In genomic region chr17:50050456-50050855, GRCm38 (mm10) we compare ENCODE assay signal across 27 mouse cellular contexts.
DNase-seq lines count a peak whose midpoint lies in the region; ATAC-seq and TF ChIP-seq lines count a peak whose summit lies in the region.
"Had no signal": no experiment of that assay in that cellular context is flagged by ENCODE, and none has a peak within 500 bp of the region (broad histone marks: within the 10 kb centered on the region; RNA-seq: fewer than 3 reads in every experiment).

No protein-coding gene starts in this region.

- H3K4me3 ChIP-seq in layer of hippocampus, adult 2 months: no peak overlapping the region
- H3K4me3 ChIP-seq in CH12.LX (replicated peaks in 1 of 3; ENCODE audit: low read depth in 2 of 3, low read length in 2 of 3, poor library complexity in 1 of 3): peak overlapping the region in 1 of 3 experiments; percentile 4
- H3K4me3 ChIP-seq in macrophage (ENCODE audit: inconsistent target): no peak overlapping the region
- H3K4me3 ChIP-seq in midbrain, embryonic 14.5 days (replicated peaks; ENCODE audit: low read depth, low read length): no peak overlapping the region
- H3K4me3 ChIP-seq: embryonic facial prominence, embryonic 13.5 days; erythroblast, embryonic 14.5 days; hindbrain, embryonic 13.5 days; left cerebral cortex, adult 2 months; limb, embryonic 15.5 days; liver, embryonic 15.5 days; midbrain, embryonic 13.5 days; myocyte; neural tube, embryonic 13.5 days had no signal

- H3K27ac ChIP-seq in layer of hippocampus, adult 2 months: peak overlapping the region; percentile 41; the same call in 1 of the 2 replicates
- H3K27ac ChIP-seq in CH12.LX (ENCODE audit: insufficient read depth, low read depth): peak overlapping the region; percentile 29
- 0 out of 2 replicates have a peak overlapping the region, but pooled peaks have one; percentile 14 for H3K27ac ChIP-seq in macrophage
- H3K27ac ChIP-seq in midbrain, embryonic 14.5 days (replicated peaks; ENCODE audit: low read depth, low read length): no peak overlapping the region
- H3K27ac ChIP-seq: hindbrain, embryonic 13.5 days; left cerebral cortex, adult 2 months; limb, embryonic 15.5 days; liver, embryonic 15.5 days; midbrain, embryonic 13.5 days; neural tube, embryonic 13.5 days; stomach, postnatal 0 days had no signal

- no peak for DNase-seq in layer of hippocampus, adult 2 months (ENCODE audit: low spot score in 2 of 2)
- DNase-seq in layer of hippocampus, postnatal 10 days (ENCODE audit: low spot score in 2 of 2): no peak
- peak; percentile 80 for DNase-seq in CH12.LX (ENCODE audit: extremely low read depth)
- DNase-seq in right cerebral cortex, adult 18-20 months: no peak
- DNase-seq in urinary bladder, postnatal 10 days (ENCODE audit: low spot score): no peak
- DNase-seq in midbrain, embryonic 14.5 days: no peak
- DNase-seq: adrenal gland, postnatal 36 days; cerebellum, adult 18-20 months; cerebellum, postnatal 14 days; gastrocnemius, postnatal 14 days; heart, postnatal 36 days; kidney, adult 11 months; kidney, postnatal 4 days; left cerebral cortex, postnatal 4 days; right cerebral cortex, postnatal 4 days had no signal

- TF ChIP-seq CTCF in layer of hippocampus, adult 2 months (conservative IDR thresholded peaks at IDR 0.05): no peak
- TF ChIP-seq CTCF in CH12.LX (conservative IDR thresholded peaks at IDR 0.05 in 1 of 2, IDR thresholded peaks at IDR 0.05 in 1 of 2; ENCODE audit: low read depth in 2 of 2, low read length in 2 of 2): no peak

- TF ChIP-seq POLR2A in CH12.LX (IDR thresholded peaks at IDR 0.05; ENCODE audit: low read depth, low read length): no peak

- no peaks in the 10 kb centered on the region for H3K9me3 ChIP-seq in CH12.LX (replicated peaks; ENCODE audit: low read length)
- no peaks in the 10 kb centered on the region for H3K9me3 ChIP-seq in midbrain, embryonic 14.5 days (ENCODE audit: control insufficient read depth, low read length)
- H3K9me3 ChIP-seq: embryonic facial prominence, embryonic 13.5 days; hindbrain, embryonic 13.5 days; limb, embryonic 15.5 days; liver, embryonic 15.5 days; midbrain, embryonic 13.5 days; neural tube, embryonic 13.5 days had no signal

- 9% methylated on average over 9 of the region's 9 CpGs for WGBS in macrophage (ENCODE audit: missing documents)
- WGBS in midbrain, embryonic 14.5 days: 88% methylated on average over 9 of the region's 9 CpGs

- peak; percentile 96 for TF ChIP-seq EP300 in CH12.LX (IDR thresholded peaks at IDR 0.05; ENCODE audit: low read length)

- peaks cover 45 to 64% of the 10 kb centered on the region in 2 experiments for H3K4me1 ChIP-seq in CH12.LX (ENCODE audit: control insufficient read depth in 1 of 2, insufficient read depth in 2 of 2)
- H3K4me1 ChIP-seq in midbrain, embryonic 14.5 days (ENCODE audit: control insufficient read depth, insufficient read depth, low read length): no peaks in the 10 kb centered on the region

- no peak overlapping the region for H3K4me2 ChIP-seq in CH12.LX (ENCODE audit: insufficient read depth, low read depth, poor library complexity, severe bottlenecking)
- H3K4me2 ChIP-seq in midbrain, embryonic 14.5 days (ENCODE audit: low read length): no peak overlapping the region
- H3K4me2 ChIP-seq: embryonic facial prominence, embryonic 13.5 days; hindbrain, embryonic 13.5 days; limb, embryonic 15.5 days; liver, embryonic 15.5 days; midbrain, embryonic 13.5 days; neural tube, embryonic 13.5 days had no signal

- no peaks in the 10 kb centered on the region for H3K27me3 ChIP-seq in CH12.LX (replicated peaks)
- H3K27me3 ChIP-seq in midbrain, embryonic 14.5 days (ENCODE audit: control insufficient read depth, insufficient read depth, low read length): no peaks in the 10 kb centered on the region
- H3K27me3 ChIP-seq: embryonic facial prominence, embryonic 13.5 days; hindbrain, embryonic 13.5 days; limb, embryonic 15.5 days; midbrain, embryonic 13.5 days; neural tube, embryonic 13.5 days had no signal

- TF ChIP-seq RAD21 in CH12.LX (IDR thresholded peaks at IDR 0.05; ENCODE audit: low read depth, low read length): no peak; the same call in 1 of the 2 replicates

- dilution Hi-C loops in CH12.LX (cut with MboI; ENCODE audit: extremely low pct_ligation_motif_present, extremely low pct_unique_long_range_greater_than_20kb, low sequenced_read_pairs): no loop called here

- H3K36me3 ChIP-seq in CH12.LX (replicated peaks in 1 of 2; ENCODE audit: control insufficient read depth in 1 of 2, insufficient read depth in 1 of 2, low read length in 1 of 2): peaks cover 29 to 65% of the 10 kb centered on the region in 2 experiments
- peaks cover 57% of the 10 kb centered on the region for H3K36me3 ChIP-seq in macrophage (ENCODE audit: inconsistent target)
- no peaks in the 10 kb centered on the region for H3K36me3 ChIP-seq in midbrain, embryonic 14.5 days (ENCODE audit: control insufficient read depth, insufficient read depth, low read length)
- H3K36me3 ChIP-seq: embryonic facial prominence, embryonic 13.5 days; hindbrain, embryonic 13.5 days; liver, embryonic 15.5 days; midbrain, embryonic 13.5 days; neural tube, embryonic 13.5 days had no signal

- H3K79me2 ChIP-seq in CH12.LX (replicated peaks; ENCODE audit: control insufficient read depth, extremely low read depth, insufficient read depth, poor library complexity, severe bottlenecking) (no peaks in the 10 kb centered on the region), macrophage (ENCODE audit: inconsistent target) (no peaks in the 10 kb centered on the region)

- no peak overlapping the region for H3K9ac ChIP-seq in CH12.LX (ENCODE audit: insufficient read depth, low read depth)
- no peak overlapping the region for H3K9ac ChIP-seq in midbrain, embryonic 14.5 days (replicated peaks; ENCODE audit: low read length)
- H3K9ac ChIP-seq: hindbrain, embryonic 13.5 days; limb, embryonic 15.5 days; liver, embryonic 15.5 days; midbrain, embryonic 13.5 days; neural tube, embryonic 13.5 days had no signal

- in situ Hi-C loops in CH12.LX (cut with MboI; ENCODE audit: low pct_ligation_motif_present, low pct_unique_long_range_greater_than_20kb, low sequenced_read_pairs): no loop called here

- no peak for ATAC-seq in midbrain, embryonic 14.5 days (ENCODE audit: low FRiP score, low TSS enrichment)
- ATAC-seq: forebrain, embryonic 14.5 days; midbrain, embryonic 13.5 days had no signal

TF ChIP-seq in CH12.LX, 34 proteins besides CTCF, POLR2A, EP300 and RAD21 (continues in another document):
- TF ChIP-seq ELF1 (IDR thresholded peaks at IDR 0.05; ENCODE audit: low read depth, low read length) (no peak), MEF2A (IDR thresholded peaks at IDR 0.05; ENCODE audit: borderline replicate concordance, low read depth, low read length) (peak; percentile 41; the same call in 1 of the 2 replicates), GABPA (IDR thresholded peaks at IDR 0.05; ENCODE audit: insufficient replicate concordance, low read depth, low read length) (no peak), ETS1 (conservative IDR thresholded peaks at IDR 0.05; ENCODE audit: low read depth, low read length) (peak; percentile 48), KAT2A (IDR thresholded peaks at IDR 0.05; ENCODE audit: insufficient replicate concordance, low read length) (no peak), POLR2AphosphoS2 (IDR thresholded peaks at IDR 0.05; ENCODE audit: low read depth, low read length) (no peak), CHD2 (IDR thresholded peaks at IDR 0.05; ENCODE audit: low read length) (peak; percentile 65; the same call in 1 of the 2 replicates), MAFK (IDR thresholded peaks at IDR 0.05; ENCODE audit: insufficient replicate concordance, low read length) (peak; percentile 31; the same call in 1 of the 2 replicates), CHD1 (IDR thresholded peaks at IDR 0.05; ENCODE audit: low read depth, low read length) (no peak), MAZ (IDR thresholded peaks at IDR 0.05; ENCODE audit: low read depth, low read length) (peak; percentile 33; the same call in 1 of the 2 replicates), TCF12 (IDR thresholded peaks at IDR 0.05; ENCODE audit: low read depth, low read length) (peak; percentile 77; the same call in 1 of the 2 replicates), SIN3A (IDR thresholded peaks at IDR 0.05; ENCODE audit: low read length) (no peak; the same call in 1 of the 2 replicates), MYC (IDR thresholded peaks at IDR 0.05; ENCODE audit: low read depth, low read length) (peak; percentile 65), ZC3H11A (IDR thresholded peaks at IDR 0.05; ENCODE audit: low read depth, low read length) (no peak), MAX (IDR thresholded peaks at IDR 0.05; ENCODE audit: low read length) (peak; percentile 38; the same call in 1 of the 2 replicates), E2F4 (IDR thresholded peaks at IDR 0.05; ENCODE audit: insufficient replicate concordance, low read depth, low read length) (0 out of 2 replicates have a peak, but pooled peaks have one; percentile 41), USF2 (conservative IDR thresholded peaks at IDR 0.05; ENCODE audit: low read depth, low read length) (no peak), MXI1 (IDR thresholded peaks at IDR 0.05; ENCODE audit: low read depth, low read length) (no peak), PAX5 (IDR thresholded peaks at IDR 0.05; ENCODE audit: low read length) (no peak), NELFE (IDR thresholded peaks at IDR 0.05; ENCODE audit: low read depth, low read length) (no peak), RCOR1 (conservative IDR thresholded peaks at IDR 0.05; ENCODE audit: low read depth, low read length) (0 out of 2 replicates have a peak, but pooled peaks have one; percentile 66), NRF1 (IDR thresholded peaks at IDR 0.05; ENCODE audit: low read depth, low read length) (no peak), JUN (IDR thresholded peaks at IDR 0.05; ENCODE audit: insufficient read depth, low read depth, low read length) (no peak; the same call in 1 of the 2 replicates), TBP (conservative IDR thresholded peaks at IDR 0.05; ENCODE audit: low read depth, low read length) (no peak), ZMIZ1 (IDR thresholded peaks at IDR 0.05; ENCODE audit: low read depth, low read length) (no peak), HCFC1 (IDR thresholded peaks at IDR 0.05; ENCODE audit: low read depth, low read length) (no peak), BHLHE40 (IDR thresholded peaks at IDR 0.05; ENCODE audit: low read depth, low read length) (peak; percentile 82), IRF4 (IDR thresholded peaks at IDR 0.05; ENCODE audit: low read depth, low read length) (peak; percentile 90), JUND (conservative IDR thresholded peaks at IDR 0.05; ENCODE audit: low read depth, low read length) (no peak), USF1 (IDR thresholded peaks at IDR 0.05; ENCODE audit: low read depth, low read length) (no peak), ZKSCAN1 (IDR thresholded peaks at IDR 0.05; ENCODE audit: borderline replicate concordance, low read depth, low read length) (no peak), ZNF384 (IDR thresholded peaks at IDR 0.05; ENCODE audit: low read depth, low read length) (no peak), SMC3 (IDR thresholded peaks at IDR 0.05; ENCODE audit: low read depth, low read length) (peak; percentile 12; the same call in 1 of the 2 replicates)
